ENCODE assay signal across 30 mouse cellular contexts in genomic region chr1:187258756-187259155, GRCm38 (mm10). TPM values are rescaled to one million over a fixed set of nuclear protein-coding genes. Genes with fewer than 3 reads are reported as not detected.
DNase-seq lines count a peak whose midpoint lies in the region; ATAC-seq and TF ChIP-seq lines count a peak whose summit lies in the region.
"Had no signal": no experiment of that assay in that cellular context is flagged by ENCODE, and none has a peak within 500 bp of the region (broad histone marks: within the 10 kb centered on the region; RNA-seq: fewer than 3 reads in every experiment).

No protein-coding gene starts in this region.

- H3K4me2 ChIP-seq in forebrain, postnatal 0 days (ENCODE audit: low read depth): no peak overlapping the region
- H3K4me2 ChIP-seq in forebrain, embryonic 12.5 days: no peak overlapping the region
- no peak overlapping the region for H3K4me2 ChIP-seq in intestine, postnatal 0 days (replicated peaks; ENCODE audit: low read depth)
- H3K4me2 ChIP-seq in intestine, embryonic 16.5 days (ENCODE audit: low read depth, low read length): no peak overlapping the region
- no peak overlapping the region for H3K4me2 ChIP-seq in lung, postnatal 0 days (replicated peaks; ENCODE audit: low read depth, low read length)
- no peak overlapping the region for H3K4me2 ChIP-seq in stomach, postnatal 0 days (replicated peaks; ENCODE audit: low read depth)
- H3K4me2 ChIP-seq: heart, embryonic 12.5 days; intestine, embryonic 15.5 days; limb, embryonic 15.5 days; liver, embryonic 13.5 days; midbrain, embryonic 15.5 days; stomach, embryonic 15.5 days had no signal

- no peak overlapping the region for H3K4me3 ChIP-seq in forebrain, postnatal 0 days (ENCODE audit: low read depth, low read length)
- no peak overlapping the region for H3K4me3 ChIP-seq in forebrain, embryonic 12.5 days (replicated peaks)
- H3K4me3 ChIP-seq in intestine, postnatal 0 days (ENCODE audit: low read depth, low read length): no peak overlapping the region
- no peak overlapping the region for H3K4me3 ChIP-seq in intestine, embryonic 16.5 days (ENCODE audit: low read length)
- H3K4me3 ChIP-seq in lung, postnatal 0 days (ENCODE audit: low read depth, low read length): no peak overlapping the region
- no peak overlapping the region for H3K4me3 ChIP-seq in stomach, postnatal 0 days (ENCODE audit: low read depth, low read length)
- H3K4me3 ChIP-seq: erythroblast, embryonic 14.5 days; heart, embryonic 12.5 days; intestine, embryonic 15.5 days; limb, embryonic 15.5 days; liver, embryonic 13.5 days; midbrain, embryonic 15.5 days; stomach, embryonic 15.5 days had no signal

- 82% methylated on average over 4 of the region's 4 CpGs for WGBS in forebrain, postnatal 0 days
- WGBS in forebrain, embryonic 12.5 days: 84% methylated on average over 4 of the region's 4 CpGs
- WGBS in intestine, postnatal 0 days: 85% methylated on average over 4 of the region's 4 CpGs
- WGBS in intestine, embryonic 16.5 days: 82% methylated on average over 4 of the region's 4 CpGs
- 87% methylated on average over 4 of the region's 4 CpGs for WGBS in lung, postnatal 0 days
- 87% methylated on average over 4 of the region's 4 CpGs for WGBS in stomach, postnatal 0 days

- no peak for DNase-seq in forebrain, postnatal 0 days
- DNase-seq in lung, postnatal 0 days (ENCODE audit: low spot score): no peak
- no peak for DNase-seq in lung, adult 18-20 months
- no peak for DNase-seq in stomach, postnatal 0 days (ENCODE audit: low spot score)
- DNase-seq in left cerebral cortex, postnatal 4 days: no peak
- DNase-seq: adrenal gland, adult 2 months; adrenal gland, postnatal 36 days; cerebellum, postnatal 10 days; gastrocnemius, postnatal 14 days; heart, adult 18-20 months; heart, postnatal 4 days; kidney, postnatal 4 days; layer of hippocampus, adult 9-11 months; liver, embryonic 13.5 days; lung, adult 2 months; lung, postnatal 14 days; right cerebral cortex, postnatal 25 days; thymus, postnatal 14 days had no signal

- no peak overlapping the region for H3K27ac ChIP-seq in forebrain, postnatal 0 days (ENCODE audit: low read depth, low read length)
- H3K27ac ChIP-seq in forebrain, embryonic 12.5 days: no peak overlapping the region
- H3K27ac ChIP-seq in intestine, postnatal 0 days (ENCODE audit: low read depth, low read length): no peak overlapping the region
- H3K27ac ChIP-seq in intestine, embryonic 16.5 days (ENCODE audit: low read length): no peak overlapping the region
- H3K27ac ChIP-seq in lung, postnatal 0 days (ENCODE audit: low read length): no peak overlapping the region
- H3K27ac ChIP-seq in stomach, postnatal 0 days (replicated peaks): no peak overlapping the region
- H3K27ac ChIP-seq: intestine, embryonic 15.5 days; limb, embryonic 15.5 days; liver, embryonic 13.5 days; midbrain, embryonic 15.5 days; stomach, embryonic 15.5 days had no signal

- ATAC-seq in forebrain, postnatal 0 days: no peak
- ATAC-seq in forebrain, embryonic 12.5 days (ENCODE audit: low FRiP score): no peak
- no peak for ATAC-seq in intestine, postnatal 0 days
- ATAC-seq in intestine, embryonic 16.5 days: no peak
- ATAC-seq in lung, postnatal 0 days: no peak
- no peak for ATAC-seq in stomach, postnatal 0 days (ENCODE audit: low FRiP score, low TSS enrichment)
- ATAC-seq: hindbrain, embryonic 16.5 days; intestine, embryonic 15.5 days; midbrain, embryonic 15.5 days had no signal

- no peaks in the 10 kb centered on the region for H3K4me1 ChIP-seq in forebrain, postnatal 0 days (ENCODE audit: insufficient read depth)
- peaks cover 17% of the 10 kb centered on the region; the same call in 1 of the 2 replicates for H3K4me1 ChIP-seq in forebrain, embryonic 12.5 days
- no peaks in the 10 kb centered on the region for H3K4me1 ChIP-seq in intestine, postnatal 0 days (replicated peaks; ENCODE audit: control insufficient read depth, insufficient read depth, low read length)
- no peaks in the 10 kb centered on the region for H3K4me1 ChIP-seq in intestine, embryonic 16.5 days (ENCODE audit: control insufficient read depth, insufficient read depth, low read length)
- no peaks in the 10 kb centered on the region for H3K4me1 ChIP-seq in lung, postnatal 0 days (ENCODE audit: insufficient read depth, low read depth, low read length)
- H3K4me1 ChIP-seq in stomach, postnatal 0 days (replicated peaks; ENCODE audit: control insufficient read depth, insufficient read depth): no peaks in the 10 kb centered on the region
- H3K4me1 ChIP-seq: intestine, embryonic 15.5 days; limb, embryonic 15.5 days; liver, embryonic 13.5 days; stomach, embryonic 15.5 days had no signal

- H3K36me3 ChIP-seq in forebrain, postnatal 0 days (ENCODE audit: insufficient read depth): no peaks in the 10 kb centered on the region
- H3K36me3 ChIP-seq in forebrain, embryonic 12.5 days (replicated peaks): no peaks in the 10 kb centered on the region
- no peaks in the 10 kb centered on the region for H3K36me3 ChIP-seq in intestine, postnatal 0 days (ENCODE audit: control insufficient read depth, insufficient read depth)
- H3K36me3 ChIP-seq in intestine, embryonic 16.5 days (ENCODE audit: control insufficient read depth, insufficient read depth, low read length): no peaks in the 10 kb centered on the region
- H3K36me3 ChIP-seq in lung, postnatal 0 days (ENCODE audit: insufficient read depth, low read length): no peaks in the 10 kb centered on the region
- H3K36me3 ChIP-seq in stomach, postnatal 0 days (ENCODE audit: control insufficient read depth, insufficient read depth, low read length): no peaks in the 10 kb centered on the region
- H3K36me3 ChIP-seq: intestine, embryonic 15.5 days; limb, embryonic 15.5 days; liver, embryonic 13.5 days; midbrain, embryonic 15.5 days; stomach, embryonic 15.5 days had no signal

- no peak for TF ChIP-seq EP300 in lung, postnatal 0 days (IDR thresholded peaks at IDR 0.05)
- no peak for TF ChIP-seq EP300 in stomach, postnatal 0 days (optimal IDR thresholded peaks at IDR 0.05)

- peak; percentile 48 for TF ChIP-seq CTCF in forebrain, postnatal 0 days (IDR thresholded peaks at IDR 0.05; ENCODE audit: low read depth)
- peak; percentile 31 for TF ChIP-seq CTCF in intestine, postnatal 0 days (IDR thresholded peaks at IDR 0.05; ENCODE audit: low read depth)
- peak; percentile 21; the same call in 1 of the 2 replicates for TF ChIP-seq CTCF in lung, postnatal 0 days (IDR thresholded peaks at IDR 0.05)
- TF ChIP-seq CTCF in stomach, postnatal 0 days (IDR thresholded peaks at IDR 0.05; ENCODE audit: low read depth): peak; percentile 42

- intact Hi-C loops in left cerebral cortex, postnatal 4 days (cut with DNase I): no loop called here

- H3K27me3 ChIP-seq in forebrain, postnatal 0 days (ENCODE audit: insufficient read depth, low read length): no peaks in the 10 kb centered on the region
- H3K27me3 ChIP-seq in forebrain, embryonic 12.5 days: no peaks in the 10 kb centered on the region
- no peaks in the 10 kb centered on the region for H3K27me3 ChIP-seq in intestine, postnatal 0 days (replicated peaks; ENCODE audit: control insufficient read depth, insufficient read depth, low read length)
- no peaks in the 10 kb centered on the region for H3K27me3 ChIP-seq in intestine, embryonic 16.5 days (replicated peaks; ENCODE audit: control insufficient read depth, insufficient read depth, low read length)
- no peaks in the 10 kb centered on the region for H3K27me3 ChIP-seq in lung, postnatal 0 days (replicated peaks; ENCODE audit: insufficient read depth, low read length)
- H3K27me3 ChIP-seq in stomach, postnatal 0 days (ENCODE audit: control insufficient read depth, insufficient read depth, low read length): no peaks in the 10 kb centered on the region
- H3K27me3 ChIP-seq: heart, embryonic 12.5 days; intestine, embryonic 15.5 days; limb, embryonic 15.5 days; liver, embryonic 13.5 days; midbrain, embryonic 15.5 days; stomach, embryonic 15.5 days had no signal

- H3K9me3 ChIP-seq in forebrain, postnatal 0 days (ENCODE audit: low read length): no peaks in the 10 kb centered on the region
- H3K9me3 ChIP-seq in forebrain, embryonic 12.5 days: no peaks in the 10 kb centered on the region
- H3K9me3 ChIP-seq in intestine, postnatal 0 days (ENCODE audit: control insufficient read depth): no peaks in the 10 kb centered on the region
- no peaks in the 10 kb centered on the region for H3K9me3 ChIP-seq in intestine, embryonic 16.5 days (ENCODE audit: control insufficient read depth, low read length)
- H3K9me3 ChIP-seq in lung, postnatal 0 days (ENCODE audit: low read length): no peaks in the 10 kb centered on the region
- H3K9me3 ChIP-seq in stomach, postnatal 0 days (ENCODE audit: control insufficient read depth, low read length): no peaks in the 10 kb centered on the region
- H3K9me3 ChIP-seq: heart, embryonic 12.5 days; intestine, embryonic 15.5 days; limb, embryonic 15.5 days; liver, embryonic 13.5 days; midbrain, embryonic 15.5 days; stomach, embryonic 15.5 days had no signal

- no peak overlapping the region for H3K9ac ChIP-seq in forebrain, postnatal 0 days
- H3K9ac ChIP-seq in forebrain, embryonic 12.5 days: no peak overlapping the region
- no peak overlapping the region for H3K9ac ChIP-seq in intestine, postnatal 0 days (ENCODE audit: low read depth, low read length)
- no peak overlapping the region for H3K9ac ChIP-seq in intestine, embryonic 16.5 days (ENCODE audit: low read depth, low read length)
- no peak overlapping the region for H3K9ac ChIP-seq in lung, postnatal 0 days (replicated peaks; ENCODE audit: low read depth)
- H3K9ac ChIP-seq in stomach, postnatal 0 days (ENCODE audit: low read length): no peak overlapping the region
- H3K9ac ChIP-seq: heart, embryonic 12.5 days; intestine, embryonic 15.5 days; limb, embryonic 15.5 days; liver, embryonic 13.5 days; midbrain, embryonic 15.5 days; stomach, embryonic 15.5 days had no signal

RNA-seq across cellular contexts. Expression of gene Gpatch2, which starts 43.4 kb away (rescaled TPM):
- total RNA-seq in forebrain, postnatal 0 days (2014; rRNA removed): 13.2 and 22.8 TPM in 2 replicates
- 4.9 and 9.2 TPM in 2 replicates for polyA plus RNA-seq in forebrain, postnatal 0 days (2015; fragmentation: Nextera tagmentation; extraction: Ambion mirVana)
- 29.0 and 32.1 TPM in 2 replicates for polyA plus RNA-seq in forebrain, embryonic 12.5 days (2016; fragmentation: Nextera tagmentation; extraction: Ambion mirVana)
- 8.9 and 10.5 TPM in 2 replicates for polyA plus RNA-seq in intestine, postnatal 0 days (2015; fragmentation: Nextera tagmentation; extraction: Ambion mirVana)
- polyA plus RNA-seq in intestine, embryonic 16.5 days (2015; fragmentation: Nextera tagmentation; extraction: Ambion mirVana): 16.5 and 17.0 TPM in 2 replicates
- polyA plus RNA-seq in lung, postnatal 0 days (2015; fragmentation: Nextera tagmentation; extraction: Ambion mirVana): 11.7 and 11.9 TPM in 2 replicates
- 8.3 and 9.2 TPM in 2 replicates for polyA plus RNA-seq in stomach, postnatal 0 days (2015; fragmentation: Nextera tagmentation; extraction: Ambion mirVana)
- total RNA-seq in left cerebral cortex, postnatal 4 days (2021): 10 to 100 TPM; 19.4 to 20.5 TPM

RNA-seq across cellular contexts. Expression of gene Spata17, which starts 43.5 kb away (rescaled TPM):
- total RNA-seq in forebrain, postnatal 0 days (2014; rRNA removed): 2.0 TPM in 1 of 2 replicates, not detected in the other
- 0.50 and 1.2 TPM in 2 replicates for polyA plus RNA-seq in forebrain, postnatal 0 days (2015; fragmentation: Nextera tagmentation; extraction: Ambion mirVana)
- polyA plus RNA-seq in forebrain, embryonic 12.5 days (2016; fragmentation: Nextera tagmentation; extraction: Ambion mirVana): 1.2 and 1.8 TPM in 2 replicates
- polyA plus RNA-seq in intestine, postnatal 0 days (2015; fragmentation: Nextera tagmentation; extraction: Ambion mirVana): 0.13 and 0.31 TPM in 2 replicates
- 0.91 and 1.6 TPM in 2 replicates for polyA plus RNA-seq in intestine, embryonic 16.5 days (2015; fragmentation: Nextera tagmentation; extraction: Ambion mirVana)
- 3.1 and 4.0 TPM in 2 replicates for polyA plus RNA-seq in lung, postnatal 0 days (2015; fragmentation: Nextera tagmentation; extraction: Ambion mirVana)
- polyA plus RNA-seq in stomach, postnatal 0 days (2015; fragmentation: Nextera tagmentation; extraction: Ambion mirVana): 0.22 and 0.25 TPM in 2 replicates
- under 1 TPM; 0.26 to 0.30 TPM for total RNA-seq in left cerebral cortex, postnatal 4 days (2021)
- total RNA-seq: gastrocnemius, postnatal 14 days; MEL; neutrophil, adult 5-6 weeks had no signal
- polyA plus RNA-seq: erythroblast, embryonic 14.5 days had no signal
